Mouse (Mus musculus): Measurements from ENCODE around the gene Polr3f.

Polr3f gene

DNA sequence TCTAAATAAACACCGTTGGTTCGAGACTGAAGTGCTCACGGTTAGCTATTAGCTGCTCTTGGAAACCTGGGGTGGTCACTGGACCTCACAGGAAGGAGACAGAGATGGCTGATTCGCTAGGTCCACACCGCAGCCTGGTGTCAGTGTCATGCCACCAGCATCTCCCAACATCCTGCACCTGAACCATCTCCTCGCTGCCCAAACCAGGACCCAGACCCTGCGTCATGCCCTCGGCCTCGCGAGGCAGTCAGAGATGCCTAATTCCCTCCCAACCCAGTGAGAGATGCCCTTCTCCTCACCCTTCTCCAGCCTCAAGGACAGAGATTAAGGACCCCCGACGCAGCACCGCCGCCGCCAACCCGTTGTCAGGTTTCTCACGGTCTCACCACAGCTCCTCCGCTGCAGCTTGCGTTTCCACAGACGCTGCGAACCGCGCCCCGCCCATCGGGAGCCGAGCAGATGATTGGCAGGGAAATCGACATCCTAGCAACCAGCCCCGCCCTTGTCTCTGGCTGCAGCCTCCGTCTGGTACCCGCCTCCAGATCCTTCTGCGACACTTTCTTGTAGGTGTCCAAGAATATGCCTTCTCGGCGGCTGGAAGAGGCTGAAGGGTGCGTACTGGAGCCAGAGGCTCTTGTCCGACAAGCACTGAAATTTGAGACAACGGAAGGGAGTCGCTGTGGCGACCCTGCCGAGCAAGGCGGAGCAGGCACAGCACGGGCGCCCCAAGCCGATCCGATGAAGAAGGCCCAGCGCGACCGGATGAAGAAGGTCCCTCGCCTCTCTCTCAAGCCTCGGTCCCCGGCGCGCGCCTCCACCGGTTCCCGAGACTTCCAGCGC, at the start of gene Polr3f, which contains the start of gene Dzank1:
Gene Polr3f (plus strand): TSS at position 738 of the 840 bp plus-strand sequence.
Gene Dzank1 (minus strand): TSS at position 434 of the 840 bp plus-strand sequence.
- DNase-seq (ENCODE audit: low spot score in 2 of 2): peak; percentile 93 to 94

DNA sequence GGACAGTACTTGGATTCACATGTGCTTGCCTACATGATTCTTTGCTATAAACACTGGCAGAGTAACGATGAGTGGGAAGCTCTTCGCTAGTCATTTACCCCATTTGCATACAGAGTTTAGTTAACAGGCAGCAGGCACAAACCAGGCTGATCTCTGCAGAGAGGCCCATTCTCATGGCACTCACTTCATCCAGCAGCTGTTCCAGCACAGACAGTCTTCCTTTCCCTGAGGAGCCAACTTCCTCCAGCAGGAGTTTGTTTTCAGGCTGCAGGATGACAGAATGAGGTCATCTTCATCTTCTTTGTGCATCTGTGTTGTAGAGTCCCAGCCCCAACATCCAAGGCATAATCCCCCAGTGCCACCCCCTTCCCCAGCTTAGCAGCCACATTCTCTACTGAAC, 48.1 kb upstream of the Polr3f start:
- DNase-seq (ENCODE audit: low spot score in 2 of 2): no peak

DNA sequence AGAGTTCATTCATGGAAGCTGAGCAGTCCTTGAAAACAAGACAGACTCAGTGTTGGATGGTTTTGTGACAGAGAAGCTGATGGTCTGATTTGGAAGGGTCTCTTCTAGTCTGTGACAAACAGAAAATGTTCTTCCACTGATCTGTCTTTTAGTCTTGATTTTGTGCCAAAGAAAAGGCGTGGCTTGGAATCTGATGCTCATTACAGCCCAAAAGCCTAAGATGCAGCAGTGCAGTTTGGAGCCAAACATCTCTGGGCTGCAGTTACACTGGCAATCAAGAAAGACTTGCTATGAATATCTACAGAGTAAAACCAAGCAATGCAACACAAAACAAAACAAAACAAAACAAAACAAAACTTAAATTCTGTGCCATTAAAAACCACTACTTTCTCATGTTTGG, 43.4 kb upstream of the Polr3f start:
- DNase-seq (ENCODE audit: low spot score in 2 of 2): no peak

- DNase-seq (ENCODE audit: low spot score in 2 of 2): no peak
Observed at GRCm38 (mm10) chr2:144485439-144485838, 42.1 kb upstream of the Polr3f start.

DNA sequence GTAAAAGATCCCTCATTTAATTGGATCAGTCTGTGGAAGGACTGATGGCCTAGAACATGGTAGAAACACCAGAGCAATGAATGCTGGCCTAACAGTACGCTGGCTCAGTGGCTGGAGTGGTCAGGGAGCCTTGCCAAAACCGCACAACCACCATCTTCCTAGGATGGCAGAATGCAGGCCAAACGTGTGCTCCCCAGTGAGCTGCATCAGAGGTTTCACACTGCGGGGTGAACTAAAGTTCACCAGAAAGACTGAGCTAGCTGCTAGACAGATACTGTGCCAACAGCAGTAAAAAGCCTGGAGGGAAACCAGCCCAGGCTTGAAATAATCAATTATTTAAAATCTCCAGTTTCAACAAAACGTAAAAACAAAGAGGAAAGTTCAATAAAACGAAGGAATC, 40.0 kb upstream of the Polr3f start:
- DNase-seq (ENCODE audit: low spot score in 2 of 2): no peak

GRCm38 (mm10) chr2:144489342-144489741, 38.2 kb upstream of the Polr3f start:
- DNase-seq (ENCODE audit: low spot score in 2 of 2): no peak

DNA sequence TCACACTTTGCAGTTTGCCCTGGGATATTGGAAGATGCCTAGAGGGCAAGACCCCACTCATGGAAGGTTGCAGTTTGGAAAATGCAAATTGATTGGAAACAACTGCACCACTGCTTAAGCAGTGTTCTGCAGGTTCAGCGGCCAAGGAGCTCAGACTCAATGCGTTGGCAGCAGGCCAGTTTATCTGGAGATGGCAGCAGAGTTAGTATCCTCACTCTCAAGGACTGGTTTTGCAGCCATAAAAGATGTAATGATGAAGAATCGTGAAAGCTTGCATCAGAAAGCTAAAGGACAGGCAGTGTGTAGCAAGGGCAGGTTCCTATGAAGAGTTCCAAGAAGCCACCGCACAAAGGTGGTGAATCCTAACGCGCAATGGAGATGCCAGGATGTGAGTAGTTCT, 25.4 kb upstream of the Polr3f start:
- no peak for DNase-seq (ENCODE audit: low spot score in 2 of 2)

- no peak for DNase-seq (ENCODE audit: low spot score in 2 of 2)
Observed at GRCm38 (mm10) chr2:144514619-144515018, 12.9 kb upstream of the Polr3f start.

- no peak for DNase-seq (ENCODE audit: low spot score in 2 of 2)
Observed at GRCm38 (mm10) chr2:144519772-144520171, 7.7 kb upstream of the Polr3f start.

DNA sequence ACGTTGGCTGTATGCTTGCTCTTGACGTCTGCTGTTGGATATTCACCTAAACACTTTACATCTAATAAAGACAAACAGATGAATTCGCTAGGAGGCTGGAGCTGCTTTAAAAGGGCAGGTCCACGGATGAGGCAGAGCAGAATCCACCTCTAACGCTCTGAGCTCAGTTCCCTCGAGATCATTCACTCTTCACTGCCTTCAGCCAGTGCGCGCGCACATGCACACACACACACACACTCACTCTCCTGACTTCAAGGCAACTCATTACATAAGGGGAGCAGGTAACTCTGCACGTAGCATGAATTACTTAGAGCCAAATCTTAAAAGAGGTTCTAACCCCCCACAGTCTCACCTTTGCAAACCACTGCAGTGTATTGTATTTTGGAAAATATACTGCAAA, 1.7 kb upstream of the Polr3f start:
- DNase-seq (ENCODE audit: low spot score in 2 of 2): no peak

DNA sequence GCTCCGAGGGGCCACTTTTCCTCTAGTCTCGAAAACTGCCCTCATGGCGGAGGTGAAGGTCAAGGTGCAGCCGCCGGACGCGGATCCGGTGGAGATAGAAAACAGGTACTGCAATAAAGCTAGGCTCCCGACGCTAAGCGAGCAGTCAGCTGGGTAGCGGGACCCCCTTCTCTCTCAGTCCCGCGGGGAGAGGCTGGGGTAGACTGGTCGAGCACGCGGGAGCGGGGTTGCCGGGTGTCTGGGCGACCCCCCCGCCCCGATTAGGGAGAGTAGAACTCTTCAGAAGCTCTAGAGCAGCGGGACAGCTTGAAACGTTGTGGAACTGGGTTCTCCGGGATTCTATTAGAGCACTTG, 280 bp downstream of the Polr3f start:
- DNase-seq (ENCODE audit: low spot score in 2 of 2): no peak

DNA sequence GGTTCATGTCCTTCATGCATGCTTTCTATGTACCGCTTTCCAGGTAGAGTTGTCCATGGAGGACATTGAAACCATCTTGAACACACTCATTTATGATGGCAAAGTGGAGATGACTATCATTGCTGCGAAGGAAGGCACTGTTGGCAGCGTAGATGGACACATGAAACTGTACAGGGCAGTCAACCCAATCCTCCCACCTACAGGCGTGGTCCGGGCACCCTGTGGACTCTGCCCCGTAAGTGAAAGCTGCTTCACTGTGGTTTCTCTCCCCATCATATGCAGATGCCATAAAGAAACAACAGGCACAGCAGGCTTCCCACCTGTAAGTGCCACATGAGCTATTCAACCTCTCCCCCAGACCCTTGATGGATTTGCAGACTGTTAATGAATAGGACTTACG, 9.6 kb downstream of the Polr3f start:
- DNase-seq (ENCODE audit: low spot score in 2 of 2): no peak

DNA sequence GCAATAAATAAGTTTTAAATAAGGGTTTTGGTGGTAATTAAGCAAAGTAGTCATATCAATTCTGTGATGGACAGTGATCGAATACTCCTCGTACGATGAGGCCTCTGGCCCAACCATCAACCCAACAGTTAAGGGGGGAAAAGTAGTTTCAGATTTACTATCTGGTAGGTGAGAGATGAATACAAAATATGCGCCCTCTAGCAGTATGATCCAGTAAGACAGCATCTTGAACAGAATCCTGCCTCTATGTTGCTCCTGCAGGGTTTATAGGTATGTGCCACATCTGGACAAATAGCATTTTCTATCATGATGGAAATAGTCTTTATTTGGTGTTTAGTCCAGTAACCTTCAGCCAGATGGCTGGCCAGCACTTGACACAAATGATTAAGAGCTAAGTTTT, 13.7 kb downstream of the Polr3f start:
- DNase-seq (ENCODE audit: low spot score in 2 of 2): no peak

DNA sequence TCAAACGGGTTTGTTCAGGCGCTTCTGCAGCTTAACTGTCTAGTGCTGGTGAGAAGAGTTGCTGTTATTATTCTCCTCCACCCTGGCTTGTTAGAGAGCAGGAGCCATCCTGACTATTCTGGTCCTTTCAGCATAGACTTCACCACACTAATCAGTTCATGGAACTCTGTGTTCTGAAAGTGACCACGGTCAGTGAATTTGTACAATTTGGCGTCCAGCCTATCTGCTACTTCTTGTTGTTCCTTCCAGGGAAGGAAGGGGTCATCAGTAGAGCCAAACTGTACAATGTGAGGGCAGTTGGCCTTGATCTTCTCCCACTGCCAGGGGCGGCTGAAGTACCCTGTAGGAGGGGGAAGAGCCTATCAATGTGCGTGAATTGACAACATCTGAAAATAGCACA, 16.2 kb downstream of the Polr3f start:
- no peak for DNase-seq (ENCODE audit: low spot score in 2 of 2)

DNA sequence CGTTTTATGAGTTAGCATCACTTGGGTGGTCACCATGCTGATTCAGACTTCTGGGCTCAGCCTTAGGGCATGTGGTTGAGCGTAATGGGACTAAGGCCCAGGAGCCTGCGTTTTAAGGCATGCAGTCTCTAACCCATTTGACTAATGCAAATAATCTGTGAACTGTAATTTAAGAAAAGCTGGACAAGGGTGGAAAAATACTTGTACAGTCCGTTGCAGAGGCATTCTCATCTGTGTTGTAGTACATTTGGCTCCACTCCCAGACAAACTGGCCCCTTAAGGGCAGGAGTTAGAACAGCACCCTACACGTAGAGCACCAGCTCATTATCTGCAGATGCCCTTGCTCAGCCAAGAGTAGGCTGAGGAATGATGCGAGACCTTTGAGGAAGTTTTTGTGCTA, 17.1 kb downstream of the Polr3f start:
- no peak for DNase-seq (ENCODE audit: low spot score in 2 of 2)

GRCm38 (mm10) chr2:144545061-144545460, 17.5 kb downstream of the Polr3f start:
- DNase-seq (ENCODE audit: low spot score in 2 of 2): no peak

DNA sequence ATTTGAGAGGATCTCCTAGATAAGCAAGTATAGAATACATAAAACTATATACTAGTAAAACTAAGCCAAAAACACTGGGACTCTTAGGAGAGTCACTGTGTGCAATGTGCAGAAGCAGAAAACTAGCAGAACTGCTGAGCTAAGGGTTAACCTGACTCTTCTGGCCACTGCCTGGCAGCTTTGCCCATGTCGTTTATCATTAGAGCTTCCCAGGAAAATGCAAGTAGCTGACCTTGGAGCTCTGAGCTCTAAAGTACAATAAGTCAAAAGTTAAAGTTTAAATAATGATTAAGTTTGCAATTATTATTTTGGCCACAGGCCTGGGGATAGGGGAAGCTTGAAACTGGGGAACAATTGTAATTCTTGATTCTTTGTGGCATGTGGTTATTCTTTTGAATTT, 18.0 kb downstream of the Polr3f start:
- DNase-seq (ENCODE audit: low spot score in 2 of 2): no peak

GRCm38 (mm10) chr2:144547559-144547958, 20.0 kb downstream of the Polr3f start:
- no peak for DNase-seq (ENCODE audit: low spot score in 2 of 2)

- peak; percentile 54 to 60 for DNase-seq (ENCODE audit: low spot score in 2 of 2)
Observed at GRCm38 (mm10) chr2:144550529-144550928, 23.0 kb downstream of the Polr3f start, which contains the start of gene Rbbp9. Rbbp9 (minus strand) TSS chr2:144550869.

DNA sequence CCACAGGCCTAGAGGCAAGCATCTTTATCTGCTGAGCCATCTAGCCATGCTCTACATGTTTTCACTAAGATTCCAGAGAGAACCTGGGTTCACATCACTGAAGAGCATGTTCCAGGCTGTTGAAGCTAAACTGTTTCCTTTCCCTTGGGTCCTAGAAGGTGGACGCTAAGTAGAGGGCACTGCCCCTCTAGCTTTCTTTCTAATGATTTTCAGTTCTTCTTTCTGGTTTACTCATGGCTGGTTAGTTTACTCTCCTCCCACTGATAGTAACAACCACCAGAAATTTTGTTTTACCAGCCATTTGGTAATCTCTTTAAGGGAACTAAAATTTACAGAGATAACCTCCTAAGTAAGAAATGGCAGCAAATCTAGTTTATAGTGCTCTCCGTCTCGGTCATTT, 26.4 kb downstream of the Polr3f start:
- no peak for DNase-seq (ENCODE audit: low spot score in 2 of 2)

- no peak for DNase-seq (ENCODE audit: low spot score in 2 of 2)
Observed at GRCm38 (mm10) chr2:144555286-144555819, 27.8 kb downstream of the Polr3f start.

DNA sequence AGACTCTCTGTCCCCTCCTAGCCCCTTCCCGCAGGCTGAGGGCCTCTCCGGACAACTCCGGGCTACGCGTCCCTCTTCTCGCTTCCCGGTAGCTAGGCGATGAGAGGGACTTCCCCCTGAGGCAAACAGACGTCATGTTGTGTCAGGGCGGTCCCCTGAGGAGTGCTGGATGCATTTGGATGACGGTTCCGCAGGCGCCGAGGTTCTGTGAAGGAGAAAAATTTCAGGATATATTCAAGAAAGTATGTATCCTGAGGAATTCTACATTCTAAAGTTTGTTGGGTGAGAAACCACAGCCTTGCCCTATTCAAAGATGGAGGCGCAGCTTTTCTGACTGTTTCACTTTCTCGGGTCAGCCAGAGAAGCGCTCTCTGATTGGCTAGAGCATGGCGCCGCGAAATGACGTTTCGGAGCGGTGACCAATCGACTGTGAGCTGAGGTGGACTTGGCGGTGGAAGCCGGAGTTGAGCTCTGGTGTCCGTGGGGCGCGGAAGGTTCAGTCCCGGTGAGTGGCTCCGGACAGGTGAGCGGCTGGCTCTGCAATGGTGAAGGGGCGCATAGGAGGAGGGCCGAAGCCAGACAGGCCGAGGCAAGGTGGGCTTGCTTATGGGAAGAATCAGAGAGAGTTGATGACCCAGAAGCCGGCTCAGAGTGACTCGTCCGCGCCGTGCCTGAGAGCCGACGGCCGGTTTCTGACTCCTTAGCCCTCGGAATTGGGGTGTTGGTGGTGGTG, 28.5 kb downstream of the Polr3f start, which contains the start of gene Sec23b:
Gene Sec23b (plus strand): TSS at position 410 of the 733 bp plus-strand sequence.
- DNase-seq (ENCODE audit: low spot score in 2 of 2): peak; percentile 94 to 97

DNA sequence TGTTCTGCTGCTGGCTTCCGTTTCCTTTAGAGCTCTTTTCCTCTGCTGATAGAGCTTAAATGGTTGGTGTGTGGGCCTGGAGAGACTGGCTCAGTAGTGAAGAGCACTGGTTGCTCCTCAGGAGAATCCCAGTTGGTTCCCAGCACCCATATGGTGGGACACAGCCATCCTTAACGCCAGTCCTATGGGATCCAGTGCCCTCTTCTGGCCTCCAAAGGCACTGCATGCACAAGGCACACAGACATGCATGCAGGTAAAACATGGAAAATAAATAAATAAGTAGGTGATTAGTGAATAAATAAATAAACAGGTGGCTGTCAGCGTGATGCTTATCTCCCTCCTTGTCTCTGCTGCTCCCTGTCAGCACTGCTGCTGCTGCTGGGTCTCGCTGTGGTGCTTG, 61.2 kb downstream of the Polr3f start:
- no peak for DNase-seq (ENCODE audit: low spot score in 2 of 2)

Measured in urinary bladder, postnatal 4 days (tissue).